Mouse (Mus musculus): ENCODE data around the gene A730015C16Rik.

GRCm38 (mm10) chr4:108869730-108870374, 21.4 kb upstream of the A730015C16Rik start:
- TF ChIP-seq POLR2A (IDR thresholded peaks at IDR 0.05; ENCODE audit: control insufficient read depth, extremely low read depth, insufficient read depth, low read length, poor library complexity) (no peak), CTCF (IDR thresholded peaks at IDR 0.05; ENCODE audit: borderline replicate concordance, control insufficient read depth, extremely low read depth, insufficient read depth, low read length, poor library complexity) (no peak)
